Mouse (Mus musculus): Measurements from ENCODE around the gene Serpinb1b. TPM values are rescaled to one million over a fixed set of nuclear protein-coding genes. Genes with fewer than 3 reads are reported as not detected.
"Not testable (repeated sequence)": the region's sequence is repeated elsewhere in the genome, so short reads cannot be mapped to it uniquely, and the experiment has no call there.

Gene Serpinb1b
- polyA plus RNA-seq (2016; fragmentation: Nextera tagmentation; extraction: Ambion mirVana) = not detected in 2 replicates

- Histone ChIP-seq H3K4me1 (peaks cover 11% of the 10 kb centered on the region), H3K4me3 (no peak within 1 kb of the TSS), H3K27me3 (ENCODE audit: poor library complexity, severe bottlenecking) (no peaks in the 10 kb centered on the region), H3K36me3 (replicated peaks) (no peaks in the 10 kb centered on the region), H3K9me3 (no peaks in the 10 kb centered on the region), H3K27ac (no peak within 1 kb of the TSS)
- WGBS = 65% methylated on average over 3 of the region's 3 CpGs
- no peak for DNase-seq (ENCODE audit: extremely low spot score, low spot score)
These were observed at the start of gene Serpinb1b for GRCm38 (mm10) chr13:33078056-33078705. Gene Serpinb1b, plus strand, starts transcription at chr13:33078575.

- not testable (repeated sequence) for H3K27ac ChIP-seq; H3K27me3 ChIP-seq (ENCODE audit: poor library complexity, severe bottlenecking); H3K4me3 ChIP-seq; H3K9me3 ChIP-seq; H3K4me1 ChIP-seq; DNase-seq (ENCODE audit: extremely low spot score, low spot score); H3K36me3 ChIP-seq (replicated peaks)
- WGBS = 98% methylated on average over 2 of the region's 2 CpGs
These were observed 48.9 kb upstream of the Serpinb1b start for GRCm38 (mm10) chr13:33029478-33029877.

DNA sequence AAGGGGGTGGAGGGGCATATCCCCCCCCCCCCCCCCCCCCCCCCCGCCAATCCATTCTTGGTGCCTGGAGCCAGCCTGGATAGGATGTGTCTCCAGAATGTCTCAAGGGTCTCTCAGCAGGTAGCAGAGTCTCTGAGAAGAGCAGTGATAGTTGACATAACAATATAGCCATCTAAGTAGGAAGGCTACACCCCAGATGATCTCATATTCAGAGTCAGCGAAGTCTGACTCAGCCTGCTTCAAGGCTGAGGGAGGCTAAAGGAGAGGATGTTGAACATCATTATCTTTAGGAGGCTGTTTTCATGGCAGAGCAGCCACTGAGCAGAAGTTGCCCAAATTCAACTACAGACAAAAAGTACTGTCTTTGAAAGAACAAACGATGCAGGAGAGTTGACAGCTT is 48.1 kb upstream of the Serpinb1b start:
- WGBS = 98% methylated on average over 2 of the region's 3 CpGs
- no peaks in the 10 kb centered on the region for H3K4me1 ChIP-seq
- H3K9me3 ChIP-seq = no peaks in the 10 kb centered on the region
- no peak overlapping the region for H3K4me3 ChIP-seq
- DNase-seq (ENCODE audit: extremely low spot score, low spot score) = no peak
- H3K36me3 ChIP-seq (replicated peaks) = no peaks in the 10 kb centered on the region
- H3K27me3 ChIP-seq (ENCODE audit: poor library complexity, severe bottlenecking) = no peaks in the 10 kb centered on the region
- H3K27ac ChIP-seq = no peak overlapping the region

DNA sequence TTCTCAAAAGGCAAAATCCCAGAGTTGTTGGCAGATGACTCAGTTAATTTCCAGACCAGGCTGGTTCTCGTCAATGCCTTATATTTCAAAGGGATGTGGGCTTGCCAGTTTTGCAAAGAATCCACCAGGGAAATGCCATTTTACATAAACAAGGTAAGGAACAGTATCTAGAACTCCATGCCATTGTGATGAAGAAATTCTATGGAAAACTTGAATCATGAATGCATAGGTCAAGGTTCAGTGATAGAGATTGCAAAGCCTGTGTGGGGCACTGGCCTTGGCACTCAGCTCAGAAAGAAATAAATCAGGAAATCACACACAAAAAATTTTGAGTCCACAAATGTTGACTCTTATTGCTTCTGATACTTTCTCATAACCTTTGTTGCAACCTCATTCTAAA is 42.9 kb upstream of the Serpinb1b start:
- no peak overlapping the region for H3K27ac ChIP-seq
- WGBS = 86% methylated on average over 1 of the region's 1 CpGs
- H3K27me3 ChIP-seq (ENCODE audit: poor library complexity, severe bottlenecking) = no peaks in the 10 kb centered on the region
- no peak for DNase-seq (ENCODE audit: extremely low spot score, low spot score)
- no peaks in the 10 kb centered on the region for H3K36me3 ChIP-seq (replicated peaks)
- H3K4me3 ChIP-seq = no peak overlapping the region
- no peaks in the 10 kb centered on the region for H3K9me3 ChIP-seq
- no peaks in the 10 kb centered on the region for H3K4me1 ChIP-seq

- no peak overlapping the region for H3K27ac ChIP-seq
- DNase-seq (ENCODE audit: extremely low spot score, low spot score) = no peak
- 94% methylated on average over 3 of the region's 3 CpGs for WGBS
- no peaks in the 10 kb centered on the region for H3K36me3 ChIP-seq (replicated peaks)
- peaks cover 8% of the 10 kb centered on the region; the same call in 1 of the 2 replicates for H3K9me3 ChIP-seq
- no peak overlapping the region for H3K4me3 ChIP-seq
- no peaks in the 10 kb centered on the region for H3K27me3 ChIP-seq (ENCODE audit: poor library complexity, severe bottlenecking)
- no peaks in the 10 kb centered on the region for H3K4me1 ChIP-seq
These were observed 34.8 kb upstream of the Serpinb1b start for GRCm38 (mm10) chr13:33043542-33043941.

GRCm38 (mm10) chr13:33047234-33047633 is 31.1 kb upstream of the Serpinb1b start:
- peaks cover 8% of the 10 kb centered on the region; the same call in 1 of the 2 replicates for H3K9me3 ChIP-seq
- no peaks in the 10 kb centered on the region for H3K36me3 ChIP-seq (replicated peaks)
- 90% methylated on average over 2 of the region's 2 CpGs for WGBS
- DNase-seq (ENCODE audit: extremely low spot score, low spot score) = no peak
- no peak overlapping the region for H3K27ac ChIP-seq
- no peak overlapping the region for H3K4me3 ChIP-seq
- H3K27me3 ChIP-seq (ENCODE audit: poor library complexity, severe bottlenecking) = no peaks in the 10 kb centered on the region
- H3K4me1 ChIP-seq = no peaks in the 10 kb centered on the region

DNA sequence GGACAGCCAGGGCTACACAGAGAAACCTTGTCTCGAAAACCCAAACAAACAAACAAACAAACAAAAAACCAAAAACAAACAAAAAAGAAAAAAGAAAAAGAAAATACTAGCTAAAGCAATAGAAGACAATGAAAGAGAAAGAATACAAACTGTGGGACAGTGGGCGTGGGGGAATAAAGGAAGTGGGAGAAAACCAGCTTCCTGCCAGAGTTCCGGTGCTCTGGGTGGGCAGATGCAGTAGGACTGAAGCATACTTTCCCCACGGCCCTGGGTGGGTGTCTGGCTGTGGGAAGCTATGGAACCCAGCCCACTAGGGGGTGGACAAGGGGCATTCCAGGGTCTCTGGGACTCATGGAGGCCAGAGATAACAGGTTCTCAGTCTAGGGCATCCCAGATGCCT is 30.2 kb upstream of the Serpinb1b start:
- H3K27ac ChIP-seq = no peak overlapping the region
- WGBS = 70% methylated on average over 4 of the region's 4 CpGs
- no peaks in the 10 kb centered on the region for H3K4me1 ChIP-seq
- DNase-seq (ENCODE audit: extremely low spot score, low spot score) = no peak
- H3K9me3 ChIP-seq = 0 out of 2 replicates have a peak, but pooled peaks cover 4% of the 10 kb centered on the region
- no peaks in the 10 kb centered on the region for H3K36me3 ChIP-seq (replicated peaks)
- no peaks in the 10 kb centered on the region for H3K27me3 ChIP-seq (ENCODE audit: poor library complexity, severe bottlenecking)
- no peak overlapping the region for H3K4me3 ChIP-seq

DNA sequence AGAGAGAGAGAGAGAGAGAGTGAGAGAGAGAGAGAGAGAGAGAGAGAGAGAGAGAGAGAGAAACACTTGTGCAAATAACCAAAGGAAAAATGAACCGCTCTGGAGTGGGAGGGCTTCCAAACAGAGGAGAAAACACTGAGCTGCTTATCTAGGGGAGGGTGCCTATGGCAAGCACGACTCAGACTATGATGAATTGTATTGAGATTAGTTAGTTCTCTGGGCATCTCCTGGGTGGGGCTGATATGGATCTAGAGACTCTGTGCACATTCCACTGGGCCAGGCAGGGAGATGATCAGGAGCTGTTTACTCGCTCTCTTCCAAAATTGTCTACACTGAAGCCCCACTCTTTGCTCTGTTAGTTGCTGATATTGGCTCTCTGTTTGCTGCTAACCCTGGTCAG is 26.7 kb upstream of the Serpinb1b start:
- Histone ChIP-seq H3K9me3 (0 out of 2 replicates have a peak, but pooled peaks cover 2% of the 10 kb centered on the region), H3K36me3 (replicated peaks) (no peaks in the 10 kb centered on the region), H3K4me1 (no peaks in the 10 kb centered on the region), H3K27ac (no peak overlapping the region), H3K4me3 (no peak overlapping the region), H3K27me3 (ENCODE audit: poor library complexity, severe bottlenecking) (no peaks in the 10 kb centered on the region)
- DNase-seq (ENCODE audit: extremely low spot score, low spot score) = no peak
- 78% methylated on average over 3 of the region's 3 CpGs for WGBS

DNA sequence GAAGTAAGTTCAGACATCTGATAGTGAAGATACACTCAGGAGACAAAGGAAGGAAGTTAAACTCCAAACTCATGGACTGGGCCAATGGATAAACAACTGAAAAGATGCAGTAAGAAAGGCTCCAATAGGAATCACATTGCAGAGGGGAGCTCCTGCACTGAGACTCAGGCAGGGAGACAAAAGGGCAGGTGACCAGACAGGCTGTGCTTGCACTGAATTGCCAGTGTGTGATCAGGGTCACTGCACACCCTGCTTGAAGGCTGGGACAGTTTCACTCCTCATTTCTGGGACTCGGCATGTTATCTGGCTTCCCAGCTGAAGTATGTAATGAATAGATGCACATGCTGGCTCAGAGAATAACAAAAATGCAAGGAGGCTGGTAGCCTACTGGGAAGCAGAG is 15.3 kb upstream of the Serpinb1b start:
- no peak for DNase-seq (ENCODE audit: extremely low spot score, low spot score)
- Histone ChIP-seq H3K27ac (no peak overlapping the region), H3K4me3 (no peak overlapping the region), H3K4me1 (no peaks in the 10 kb centered on the region), H3K27me3 (ENCODE audit: poor library complexity, severe bottlenecking) (no peaks in the 10 kb centered on the region), H3K36me3 (replicated peaks) (no peaks in the 10 kb centered on the region), H3K9me3 (no peaks in the 10 kb centered on the region)
- 74% methylated on average over 1 of the region's 1 CpGs for WGBS

DNA sequence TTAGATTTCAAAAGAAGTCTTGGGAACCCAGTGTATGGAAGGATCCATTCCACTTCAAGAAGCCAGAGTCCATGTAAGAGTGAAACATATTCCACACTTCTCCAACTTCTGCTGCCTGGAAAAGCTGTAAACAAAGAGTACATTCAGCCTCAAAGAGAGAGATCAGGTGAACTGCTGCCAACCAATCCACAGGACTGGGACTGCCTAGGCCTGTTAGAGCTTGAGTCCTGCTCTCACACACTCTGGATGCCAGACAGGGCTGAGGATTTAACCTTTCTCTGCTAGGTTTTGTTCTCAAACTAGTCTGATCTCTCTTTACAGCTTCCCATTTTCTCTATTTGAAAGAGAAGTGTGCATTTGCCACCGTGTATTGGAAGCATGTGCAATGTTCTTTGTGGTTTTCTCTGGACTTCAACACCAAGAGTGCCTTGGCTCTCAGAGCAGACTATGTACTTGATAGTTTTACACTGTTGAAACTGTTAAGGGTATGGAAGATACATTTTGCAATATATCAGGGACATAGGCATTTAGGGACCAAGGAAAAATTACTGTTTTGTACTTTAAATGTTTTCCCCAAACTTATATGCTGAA is 10.9 kb upstream of the Serpinb1b start:
- WGBS = 79% methylated on average over 1 of the region's 1 CpGs
- no peak overlapping the region for H3K4me3 ChIP-seq
- no peaks in the 10 kb centered on the region for H3K27me3 ChIP-seq (ENCODE audit: poor library complexity, severe bottlenecking)
- no peak for DNase-seq (ENCODE audit: extremely low spot score, low spot score)
- no peak overlapping the region for H3K27ac ChIP-seq
- H3K9me3 ChIP-seq = no peaks in the 10 kb centered on the region
- H3K4me1 ChIP-seq = no peaks in the 10 kb centered on the region
- H3K36me3 ChIP-seq (replicated peaks) = no peaks in the 10 kb centered on the region

- no peak overlapping the region for H3K4me3 ChIP-seq
- H3K27me3 ChIP-seq (ENCODE audit: poor library complexity, severe bottlenecking) = no peaks in the 10 kb centered on the region
- H3K27ac ChIP-seq = no peak overlapping the region
- no peaks in the 10 kb centered on the region for H3K4me1 ChIP-seq
- no peaks in the 10 kb centered on the region for H3K36me3 ChIP-seq (replicated peaks)
- no peaks in the 10 kb centered on the region for H3K9me3 ChIP-seq
- 87% methylated on average over 3 of the region's 3 CpGs for WGBS
- no peak for DNase-seq (ENCODE audit: extremely low spot score, low spot score)
These were observed 10.2 kb upstream of the Serpinb1b start for GRCm38 (mm10) chr13:33068164-33068563.

GRCm38 (mm10) chr13:33071776-33072175 is 6.6 kb upstream of the Serpinb1b start:
- no peak for DNase-seq (ENCODE audit: extremely low spot score, low spot score)
- 88% methylated on average over 5 of the region's 5 CpGs for WGBS
- Histone ChIP-seq H3K4me1 (no peaks in the 10 kb centered on the region), H3K36me3 (replicated peaks) (no peaks in the 10 kb centered on the region), H3K27ac (no peak overlapping the region), H3K9me3 (no peaks in the 10 kb centered on the region), H3K4me3 (no peak overlapping the region), H3K27me3 (ENCODE audit: poor library complexity, severe bottlenecking) (no peaks in the 10 kb centered on the region)

GRCm38 (mm10) chr13:33074029-33074428 is 4.3 kb upstream of the Serpinb1b start:
- no peak for DNase-seq (ENCODE audit: extremely low spot score, low spot score)
- Histone ChIP-seq H3K9me3 (no peaks in the 10 kb centered on the region), H3K4me1 (peaks cover 6% of the 10 kb centered on the region; the same call in 1 of the 2 replicates), H3K4me3 (no peak overlapping the region), H3K27ac (no peak overlapping the region), H3K27me3 (ENCODE audit: poor library complexity, severe bottlenecking) (no peaks in the 10 kb centered on the region), H3K36me3 (replicated peaks) (no peaks in the 10 kb centered on the region)
